Mouse (Mus musculus): Measurements from ENCODE around the gene Pde8a.
A peak's percentile ranks its signal among the peaks of the same experiment; 100 is the strongest.

The Pde8a gene

GRCm38 (mm10) chr7:81209979-81210685, 3.3 kb upstream of the Pde8a start:
- DNase-seq (ENCODE audit: low spot score in 2 of 2), result no peak

GRCm38 (mm10) chr7:81211760-81212159, 1.6 kb upstream of the Pde8a start:
- DNase-seq (ENCODE audit: low spot score in 2 of 2), result no peak

- peak in 1 of 2 experiments; percentile 7 for DNase-seq (ENCODE audit: low spot score in 2 of 2)
Measured at GRCm38 (mm10) chr7:81212261-81212681, 1.1 kb upstream of the Pde8a start.

- peak; percentile 61 to 67 for DNase-seq (ENCODE audit: low spot score in 2 of 2)
Measured at GRCm38 (mm10) chr7:81212697-81213346, 574 bp upstream of the Pde8a start.

DNA sequence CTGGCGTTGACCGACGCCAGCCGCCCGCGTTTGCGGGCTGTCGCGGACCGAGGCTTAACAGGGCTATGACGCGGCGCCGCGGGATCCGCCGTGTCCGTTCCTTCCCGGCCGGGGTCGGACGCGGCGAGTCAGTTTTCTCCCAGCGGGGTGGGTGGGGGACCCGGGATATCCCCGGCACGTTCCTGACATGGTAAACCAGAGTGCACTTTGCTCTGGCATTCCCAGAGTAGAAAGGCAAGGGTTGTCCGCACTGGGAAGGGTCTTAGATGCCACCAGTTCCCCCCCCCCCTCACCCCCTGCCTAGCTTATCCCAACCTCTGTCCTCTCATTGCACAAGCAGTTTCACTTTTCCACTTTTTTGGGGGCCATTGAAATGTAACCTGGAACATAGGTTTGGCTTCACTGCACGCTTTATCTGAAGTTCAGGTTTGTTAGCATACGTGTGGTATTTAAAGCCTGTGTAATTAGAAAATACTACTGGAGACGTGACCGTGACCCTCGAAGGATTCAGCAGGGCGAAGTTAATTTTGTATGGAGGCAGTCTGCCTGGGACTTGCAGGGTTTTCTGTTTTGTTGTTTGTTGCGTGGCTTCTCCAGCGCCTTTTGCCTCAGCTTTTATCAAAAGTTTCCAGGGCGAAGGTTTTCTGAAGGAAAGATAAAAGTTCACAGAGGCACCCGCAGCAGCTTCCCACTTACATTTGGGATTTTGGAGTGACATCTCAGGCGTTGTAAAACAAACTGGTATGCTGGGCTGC, 934 bp downstream of the Pde8a start:
- no peak for DNase-seq (ENCODE audit: low spot score in 2 of 2)

DNA sequence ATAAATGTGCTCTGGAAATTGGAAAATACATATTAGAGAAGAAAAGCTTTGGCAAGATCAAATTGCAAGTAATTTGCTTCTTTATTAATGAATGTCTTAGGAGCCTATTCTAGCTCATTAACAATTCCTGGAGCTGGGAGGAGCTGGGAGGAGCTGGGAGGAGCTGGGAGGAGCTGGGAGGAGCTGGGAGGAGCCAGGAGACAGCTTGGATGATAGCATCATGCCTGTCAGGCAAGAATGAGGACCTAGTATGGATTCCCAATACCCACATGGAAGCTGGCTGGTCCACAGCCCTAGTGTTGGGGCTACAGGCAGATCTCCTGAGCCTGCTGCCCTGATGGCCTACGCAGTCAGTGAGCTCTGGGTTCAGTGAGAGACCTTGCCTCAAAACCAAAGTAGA, 2.6 kb downstream of the Pde8a start:
- DNase-seq (ENCODE audit: low spot score in 2 of 2), result no peak

GRCm38 (mm10) chr7:81219321-81219720, 5.9 kb downstream of the Pde8a start:
- no peak for DNase-seq (ENCODE audit: low spot score in 2 of 2)

DNA sequence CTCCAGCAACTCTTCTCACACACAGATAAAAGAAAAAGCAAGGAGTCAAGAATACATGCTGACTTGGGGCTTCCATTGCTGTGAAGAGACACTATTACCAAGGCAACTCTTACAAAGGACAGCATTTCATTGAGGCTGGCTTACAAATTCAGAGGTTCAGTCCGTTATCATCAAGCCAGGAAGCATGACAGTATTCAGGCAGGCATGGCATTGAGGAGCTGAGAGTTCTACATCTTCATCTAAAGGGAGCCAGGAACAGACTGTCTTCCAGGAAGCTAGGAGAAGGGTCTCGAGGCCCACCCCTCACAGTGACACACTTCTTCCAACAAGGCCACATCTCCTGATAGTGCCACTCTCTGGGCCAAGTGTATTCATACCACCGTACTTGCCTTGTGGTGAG, 7.0 kb downstream of the Pde8a start:
- DNase-seq (ENCODE audit: low spot score in 2 of 2), result no peak

DNA sequence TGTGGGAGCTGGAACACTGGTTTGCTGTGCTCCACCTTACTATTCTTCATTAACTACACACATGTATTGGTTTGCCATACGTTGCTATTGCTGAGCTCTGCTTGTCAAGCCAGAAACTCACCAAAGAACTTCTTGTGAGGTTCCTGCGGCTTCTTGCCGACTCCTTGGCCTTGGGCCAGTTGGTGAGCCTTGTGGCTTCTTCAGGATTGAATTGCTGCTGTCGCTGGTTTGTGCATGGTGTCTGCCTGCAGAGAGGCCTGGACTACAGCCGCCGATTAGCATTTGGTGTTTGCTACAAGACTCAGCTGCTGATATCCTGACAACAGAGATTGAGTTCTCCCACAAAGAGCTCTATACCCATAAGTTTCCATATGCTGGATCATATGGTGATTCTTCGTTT, 10.9 kb downstream of the Pde8a start:
- DNase-seq (ENCODE audit: low spot score in 2 of 2), result no peak

DNA sequence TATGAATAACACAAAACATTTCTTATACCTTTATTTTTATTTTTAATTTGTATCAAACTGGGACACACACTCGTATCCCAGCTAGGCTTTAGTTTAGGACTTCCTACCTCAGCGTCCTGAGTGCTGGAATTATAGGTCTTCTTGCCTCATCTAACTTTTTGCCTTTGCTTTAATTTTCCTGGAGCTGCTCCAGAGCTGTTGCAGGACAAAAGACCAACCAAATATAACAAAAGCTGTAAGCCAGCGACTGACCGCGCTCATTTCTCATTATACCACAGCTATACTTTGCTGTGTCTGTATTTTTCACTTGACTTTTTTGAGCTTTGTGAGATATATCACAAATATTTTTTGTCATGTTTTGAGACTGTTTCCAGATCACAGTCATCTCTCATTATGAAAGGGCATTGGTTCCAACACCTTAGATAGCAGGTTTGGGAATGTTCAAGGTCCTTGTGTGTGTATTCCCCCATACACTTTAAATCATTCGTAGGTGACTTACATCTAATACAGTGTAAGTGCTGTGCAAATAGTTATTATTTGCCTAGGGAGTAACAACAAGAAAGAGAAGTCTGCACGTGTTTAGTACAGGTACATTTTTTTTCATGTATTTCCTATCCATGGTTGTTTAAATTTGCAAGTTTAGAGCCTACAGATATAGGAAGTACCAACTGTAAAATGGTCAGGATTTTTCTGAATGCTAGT, 16.8 kb downstream of the Pde8a start:
- DNase-seq (ENCODE audit: low spot score in 2 of 2), result no peak

DNA sequence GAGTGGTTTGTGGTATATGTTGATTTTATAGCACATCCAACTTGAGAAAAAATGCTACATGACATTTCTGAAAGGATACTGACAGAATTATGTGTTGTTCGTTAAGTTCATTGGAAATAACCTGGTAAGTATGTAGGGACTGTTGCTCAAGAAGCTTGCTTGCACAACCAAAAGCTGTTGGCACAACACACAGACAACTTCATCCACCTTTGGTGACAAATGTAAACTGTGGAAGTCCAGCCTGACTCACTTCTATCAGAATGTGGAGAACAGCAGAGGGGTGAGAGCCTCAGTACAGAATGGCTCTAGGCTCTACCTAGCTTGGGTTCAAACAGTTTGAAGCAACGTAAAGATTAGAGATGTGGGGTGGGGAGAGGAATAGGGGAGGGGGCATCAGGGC, 19.3 kb downstream of the Pde8a start:
- no peak for DNase-seq (ENCODE audit: low spot score in 2 of 2)

DNA sequence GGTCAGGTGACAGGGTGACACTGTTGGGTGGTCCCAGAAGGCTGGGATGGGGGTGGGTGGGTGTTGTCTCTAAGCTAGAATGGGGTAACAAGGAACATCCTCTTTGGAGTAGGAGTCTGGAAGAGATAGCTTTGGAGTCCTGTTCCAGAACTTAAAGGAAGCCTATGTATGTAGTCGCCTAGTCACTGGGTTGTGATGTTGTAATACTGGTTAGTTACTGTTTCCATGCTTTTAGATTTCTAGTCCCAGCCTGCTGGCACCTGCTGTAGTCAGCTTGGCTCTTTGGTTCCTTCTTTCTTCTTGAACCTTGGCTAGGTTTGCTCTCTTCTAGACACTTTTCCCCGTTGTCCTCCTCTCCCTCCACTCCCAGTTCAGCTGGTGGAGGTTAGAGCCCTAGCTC, 21.7 kb downstream of the Pde8a start:
- DNase-seq (ENCODE audit: low spot score in 2 of 2), result no peak

GRCm38 (mm10) chr7:81235600-81236223, 22.3 kb downstream of the Pde8a start:
- DNase-seq (ENCODE audit: low spot score in 2 of 2), result no peak

GRCm38 (mm10) chr7:81243361-81243760, 30.0 kb downstream of the Pde8a start:
- no peak for DNase-seq (ENCODE audit: low spot score in 2 of 2)

- DNase-seq (ENCODE audit: low spot score in 2 of 2), result no peak
Measured at GRCm38 (mm10) chr7:81249854-81250279, 36.5 kb downstream of the Pde8a start.

DNA sequence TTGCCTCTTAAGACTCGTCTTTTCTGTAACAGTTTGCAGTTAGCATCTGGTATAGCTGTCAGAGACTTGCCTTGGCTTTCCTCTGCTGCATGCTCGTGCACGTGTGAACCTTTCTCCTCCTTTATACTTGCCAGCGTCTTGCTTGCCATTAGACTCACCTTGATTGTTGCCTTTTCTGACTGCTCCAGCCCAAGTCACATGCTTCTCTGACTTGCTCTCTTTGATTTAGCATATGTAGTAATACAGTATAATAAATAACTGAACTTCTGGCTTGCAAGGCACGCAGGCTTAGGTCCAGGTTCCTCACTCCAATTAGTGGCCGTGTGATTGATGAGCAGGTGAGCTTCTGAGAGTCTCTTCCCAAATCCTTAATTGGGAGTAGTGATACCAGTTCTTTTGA, 37.2 kb downstream of the Pde8a start:
- no peak for DNase-seq (ENCODE audit: low spot score in 2 of 2)

GRCm38 (mm10) chr7:81251521-81251920, 38.1 kb downstream of the Pde8a start:
- DNase-seq (ENCODE audit: low spot score in 2 of 2), result no peak

- DNase-seq (ENCODE audit: low spot score in 2 of 2), result no peak
Measured at GRCm38 (mm10) chr7:81253317-81253716, 39.9 kb downstream of the Pde8a start.

GRCm38 (mm10) chr7:81254579-81254978, 41.2 kb downstream of the Pde8a start:
- DNase-seq (ENCODE audit: low spot score in 2 of 2), result no peak

DNA sequence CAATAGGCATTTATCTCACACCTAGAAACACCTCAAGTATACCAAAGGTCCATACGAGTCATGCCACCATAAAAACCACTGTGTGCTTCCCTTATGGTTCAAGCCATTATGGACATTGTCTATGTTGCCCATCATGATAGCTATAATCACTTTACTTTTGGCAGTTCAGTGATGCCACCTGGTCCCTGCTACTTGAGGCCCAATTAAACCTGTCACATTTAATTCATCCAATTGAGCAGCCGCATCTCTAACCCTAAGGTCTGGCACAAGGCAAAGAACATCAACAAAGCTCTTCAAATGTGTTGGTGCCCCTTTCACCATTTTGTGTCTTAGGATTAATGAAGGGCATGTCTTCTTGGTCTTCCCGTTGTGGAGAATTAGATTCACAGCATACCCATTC, 42.1 kb downstream of the Pde8a start:
- no peak for DNase-seq (ENCODE audit: low spot score in 2 of 2)

GRCm38 (mm10) chr7:81256773-81257172, 43.4 kb downstream of the Pde8a start:
- DNase-seq (ENCODE audit: low spot score in 2 of 2), result no peak

GRCm38 (mm10) chr7:81261548-81261947, 48.2 kb downstream of the Pde8a start:
- no peak for DNase-seq (ENCODE audit: low spot score in 2 of 2)

All from frontal cortex, postnatal 14 days (tissue).